Mouse (Mus musculus) testis, postnatal 14 days (tissue): ENCODE measurements around the gene Dcaf17.
A peak's percentile ranks its signal among the peaks of the same experiment; 100 is the strongest.

Source experiments
- DNase-seq: peaks from one replicate; pipeline ENCODE4 v3.0.0; 2021; ENCODE audit warnings: low spot score

The Dcaf17 gene

DNA sequence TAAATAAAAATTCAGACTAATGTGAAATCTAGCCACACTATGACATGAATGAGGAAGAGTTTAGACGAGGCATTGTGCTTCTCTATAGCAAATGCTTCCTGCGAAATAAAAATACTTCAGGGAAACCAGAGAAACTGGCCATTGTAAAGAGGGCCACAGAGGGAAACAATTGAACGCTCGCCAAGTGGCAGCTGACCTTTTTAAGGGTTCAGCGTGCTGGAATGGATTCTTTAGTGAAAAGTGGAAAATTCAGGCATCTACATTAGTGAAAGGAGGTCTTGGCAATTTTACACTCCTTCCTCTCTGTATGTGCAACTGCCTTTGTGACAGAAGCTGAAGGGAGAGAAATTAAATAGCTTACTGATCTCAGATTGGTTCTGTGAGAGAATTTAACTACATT is 66.3 kb downstream of the Dcaf17 start:
- no peak for DNase-seq

DNA sequence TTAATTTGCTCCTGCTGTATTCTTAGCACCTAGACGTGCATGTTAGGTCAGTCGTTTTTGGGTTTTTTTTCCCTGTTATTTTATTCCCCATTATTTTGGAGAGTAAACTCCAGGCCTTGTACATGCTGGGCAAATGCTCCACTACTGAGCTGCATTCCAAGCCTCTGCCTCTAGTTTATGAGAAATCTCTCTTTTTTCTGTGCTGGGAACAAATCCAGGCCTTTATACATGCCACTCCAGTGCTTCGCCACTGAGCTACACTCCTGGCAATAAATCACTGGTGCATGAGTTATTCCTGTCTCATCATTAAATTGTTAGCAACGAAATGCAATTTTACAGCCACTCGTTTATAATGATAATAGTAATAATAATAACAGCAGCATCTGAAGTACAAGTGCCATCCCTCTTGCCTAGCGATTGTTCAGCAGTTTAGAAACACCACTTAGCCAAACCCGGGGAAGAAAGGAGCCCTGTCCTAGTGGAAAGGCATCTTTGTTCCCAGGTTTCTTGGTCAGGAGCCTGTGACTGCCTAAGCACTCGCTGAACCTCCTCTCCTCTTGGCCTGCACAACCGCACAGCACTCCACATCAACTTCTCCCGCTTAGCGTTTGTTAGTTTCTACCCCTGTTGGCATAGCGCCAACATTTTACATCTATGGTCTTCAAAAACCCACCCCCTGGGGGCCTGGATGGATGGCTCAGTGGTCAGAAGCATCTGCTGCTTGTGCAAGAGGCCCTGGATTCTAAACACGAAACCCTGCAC is 67.3 kb downstream of the Dcaf17 start:
- DNase-seq: no peak

DNA sequence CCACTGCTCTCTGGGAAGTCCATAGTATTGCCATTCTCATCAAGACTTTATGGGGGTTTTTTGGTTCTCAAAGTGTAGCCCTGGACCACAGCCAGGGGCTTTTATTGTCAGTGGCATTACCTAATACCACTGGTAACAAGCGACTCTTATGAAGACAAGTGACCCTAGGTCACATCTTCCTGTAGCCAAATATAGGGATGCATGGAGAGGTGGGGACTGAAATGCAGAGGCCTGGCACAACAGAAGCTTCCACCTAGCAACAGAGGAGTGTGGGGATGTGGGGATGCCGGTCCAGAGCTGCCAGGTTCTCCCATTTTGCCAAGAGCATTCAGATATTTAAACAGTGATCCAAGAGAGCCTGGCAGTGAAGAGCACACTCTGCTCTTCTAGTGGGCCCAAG is 68.5 kb downstream of the Dcaf17 start:
- no peak for DNase-seq

DNA sequence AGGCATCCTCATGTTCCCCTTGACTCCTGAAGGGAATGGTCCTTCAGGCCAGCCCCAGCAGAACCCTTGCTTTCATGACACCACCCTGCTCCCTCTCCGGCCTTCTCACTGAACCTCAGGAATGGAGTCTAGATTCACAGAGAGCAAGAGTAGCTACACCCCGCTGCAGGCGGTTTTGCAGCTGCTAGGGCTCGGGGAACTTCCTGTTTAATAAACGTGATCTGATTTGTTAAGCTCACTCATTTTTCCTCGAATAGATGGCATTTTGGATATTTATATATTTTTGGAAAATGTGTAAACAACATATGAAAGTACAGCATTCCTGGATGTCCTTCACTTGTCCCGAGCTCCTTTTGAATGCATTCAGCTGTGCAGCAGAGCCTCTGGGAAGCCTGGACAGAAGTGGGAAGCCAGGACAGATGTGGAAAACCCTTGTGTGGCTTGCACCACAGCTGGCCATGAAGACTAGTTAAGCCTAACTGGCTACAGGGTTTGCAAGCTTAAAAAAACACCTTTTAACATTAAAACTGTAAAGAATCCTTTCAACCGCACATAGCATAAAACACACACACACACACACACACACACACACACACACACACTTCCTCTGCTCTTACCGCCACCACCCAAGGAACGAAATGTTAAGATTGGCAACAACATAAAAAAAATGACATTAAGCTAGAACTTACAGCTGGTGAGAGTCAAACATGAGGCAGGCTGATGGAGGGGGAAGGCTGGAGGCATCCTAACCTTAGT is 72.8 kb downstream of the Dcaf17 start:
- no peak for DNase-seq

DNA sequence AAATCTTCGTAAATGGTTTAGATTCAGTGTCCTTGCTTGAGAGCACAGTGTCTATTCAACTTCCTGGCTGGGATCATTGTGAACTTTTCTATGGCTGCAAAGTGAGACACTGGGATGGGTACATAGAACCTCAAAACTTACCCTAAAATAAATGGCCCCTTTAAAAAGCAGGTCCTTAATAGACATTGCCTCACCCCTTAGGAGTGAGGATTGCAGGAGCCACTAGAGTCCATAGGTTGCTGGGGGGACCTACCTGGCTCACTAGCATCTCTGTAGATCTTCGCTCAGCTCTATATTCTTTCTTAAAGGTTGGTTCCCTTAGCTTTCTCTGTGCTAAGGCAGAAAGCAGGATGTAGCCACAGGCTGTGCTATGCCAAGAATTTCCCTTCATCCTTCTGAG is 75.2 kb downstream of the Dcaf17 start:
- no peak for DNase-seq

DNA sequence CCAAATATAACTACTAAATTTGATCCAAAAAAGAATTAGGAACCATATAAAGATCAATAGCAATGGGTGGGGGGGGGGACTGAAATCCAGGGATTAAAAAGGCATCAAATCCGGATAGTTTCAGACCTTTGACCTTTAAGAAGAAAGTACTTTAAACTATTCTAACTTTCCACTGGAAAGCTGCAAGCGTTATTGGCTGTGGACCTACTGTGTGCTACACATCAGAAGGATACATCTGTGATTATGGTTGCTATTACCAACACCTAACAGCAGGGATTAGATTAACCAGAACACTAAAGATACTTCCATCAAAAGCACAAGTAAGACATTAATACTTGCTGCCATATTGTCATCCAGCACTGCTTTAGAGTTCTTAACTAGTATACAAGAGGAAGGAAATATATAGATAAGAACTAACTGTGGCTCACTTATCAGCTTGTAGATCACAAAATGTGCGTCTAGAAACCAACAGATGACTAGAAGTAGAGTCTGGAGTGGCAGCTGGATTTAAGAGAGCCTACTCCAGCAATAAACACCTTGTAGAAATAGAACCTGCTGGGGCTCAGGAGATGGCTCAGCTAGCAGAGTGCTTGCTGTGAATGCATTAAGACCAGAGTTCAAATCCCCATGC is 76.9 kb downstream of the Dcaf17 start:
- no peak for DNase-seq

DNA sequence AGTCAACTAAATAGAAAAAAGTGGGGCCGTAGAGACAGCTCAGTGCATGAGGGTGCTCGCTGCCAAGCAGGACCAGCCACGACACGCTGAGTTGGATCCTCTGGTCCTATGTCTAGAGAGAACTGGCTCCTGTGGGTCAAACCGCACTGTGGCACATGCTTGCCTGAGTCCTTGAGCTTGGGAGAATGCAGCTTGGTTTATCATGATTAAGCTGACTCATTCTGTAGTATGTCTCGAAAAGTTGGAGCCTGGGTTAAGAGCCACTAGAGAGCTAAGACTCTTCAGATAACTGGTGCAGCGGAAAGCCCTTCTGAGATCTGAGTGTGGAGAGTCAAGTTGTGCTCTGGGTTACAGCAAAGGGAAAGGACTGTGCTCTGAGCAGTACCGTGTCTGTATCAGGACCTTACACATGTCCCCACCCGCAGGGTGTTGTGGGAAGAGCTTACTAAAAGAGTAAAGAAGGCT is 78.9 kb downstream of the Dcaf17 start:
- DNase-seq: no peak

DNA sequence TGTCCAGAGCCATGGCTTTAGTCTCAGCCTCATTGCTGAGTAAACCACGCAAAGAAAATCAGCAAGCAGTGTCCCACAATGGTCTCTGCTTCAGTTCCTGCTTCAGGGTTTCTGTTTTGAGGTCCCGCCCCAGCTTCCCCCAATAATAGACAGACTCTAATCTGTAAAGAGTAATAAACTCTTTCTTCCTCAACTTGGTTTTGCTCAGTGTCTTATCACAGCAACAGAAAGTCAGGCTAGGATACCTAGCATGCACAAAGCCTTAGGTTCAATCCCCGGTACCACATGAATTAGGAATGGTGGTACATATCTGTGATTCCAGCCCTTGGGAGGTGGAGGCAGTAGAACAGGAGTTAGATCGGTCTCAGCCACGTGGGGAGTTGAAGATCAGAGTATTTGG is 79.7 kb downstream of the Dcaf17 start:
- no peak for DNase-seq

DNA sequence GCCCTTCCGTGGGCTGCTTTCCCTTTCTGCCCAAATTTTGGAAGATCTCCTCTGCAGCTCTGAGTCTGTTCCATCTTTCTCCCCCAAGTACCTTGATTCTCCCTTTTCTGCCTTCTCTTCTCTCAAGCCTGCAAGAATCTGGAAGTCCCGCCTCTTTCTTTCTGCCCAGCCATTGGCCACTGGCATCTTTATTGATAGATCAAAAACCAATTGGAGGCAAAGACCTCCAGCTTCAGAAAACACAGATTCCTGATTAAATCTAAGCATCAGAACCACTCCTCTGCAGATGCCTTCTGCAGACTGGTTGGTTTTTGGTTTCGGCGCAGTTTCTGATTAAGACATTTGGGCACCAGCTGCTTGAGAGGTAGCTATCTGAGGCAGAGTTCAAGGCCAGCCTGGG is 85.5 kb downstream of the Dcaf17 start:
- DNase-seq: no peak

DNA sequence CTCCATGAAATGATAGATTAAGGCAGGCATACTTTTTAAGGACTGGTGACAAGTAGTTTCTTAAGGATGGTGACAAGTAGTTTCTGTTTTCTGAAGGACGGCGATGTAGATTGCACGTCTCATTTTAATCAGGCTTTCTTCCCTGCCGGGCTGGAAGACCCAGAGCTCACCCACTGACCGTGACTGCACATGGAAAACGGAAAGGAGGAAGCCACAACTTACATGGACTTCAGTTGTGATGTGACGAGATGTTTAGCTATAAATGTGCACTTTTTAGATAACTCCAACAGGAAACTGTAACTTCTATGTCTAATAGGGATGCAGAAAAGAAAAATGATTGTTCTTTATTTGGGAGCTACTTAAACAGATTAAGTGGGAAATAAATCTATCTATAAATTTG is 87.3 kb downstream of the Dcaf17 start:
- no peak for DNase-seq

DNA sequence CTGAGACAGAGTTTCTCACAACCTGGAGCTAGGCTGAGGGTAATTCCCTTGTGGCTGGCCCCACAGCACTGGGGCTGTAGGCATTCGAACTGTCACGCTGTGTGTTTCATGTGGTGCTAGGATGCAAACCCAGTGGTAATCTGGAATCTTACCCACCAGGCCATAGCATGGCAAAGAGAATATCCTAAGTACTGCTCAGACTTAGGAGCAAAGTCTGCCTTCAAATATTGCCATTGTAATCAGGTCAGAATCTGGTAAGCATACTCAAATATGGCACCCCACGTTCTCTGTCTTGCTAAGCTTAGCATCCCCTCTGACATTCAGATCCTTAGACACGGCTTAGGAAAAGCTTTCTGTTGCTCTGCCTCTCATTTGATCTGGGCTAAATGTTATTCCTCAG is 90.7 kb downstream of the Dcaf17 start:
- DNase-seq: no peak

DNA sequence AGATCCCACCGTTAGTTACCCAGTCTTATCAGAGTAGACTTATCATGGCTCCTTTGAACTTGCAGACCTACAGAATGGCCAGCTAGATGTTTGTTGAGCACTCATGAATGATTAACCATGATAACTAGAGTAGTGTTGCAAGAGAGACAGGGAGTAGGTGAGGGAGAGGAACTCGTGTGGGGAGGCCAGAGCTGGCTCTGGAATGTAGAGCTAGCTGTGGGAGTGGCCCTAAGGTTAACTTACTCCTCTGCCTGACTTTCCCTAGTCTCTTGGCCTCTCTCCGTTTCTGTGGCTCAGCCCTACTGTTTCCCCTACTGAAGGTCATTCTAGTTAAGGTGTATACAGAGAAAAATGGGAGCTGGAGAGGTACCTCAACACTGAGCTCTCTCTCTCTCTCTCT is 91.1 kb downstream of the Dcaf17 start:
- no peak for DNase-seq

DNA sequence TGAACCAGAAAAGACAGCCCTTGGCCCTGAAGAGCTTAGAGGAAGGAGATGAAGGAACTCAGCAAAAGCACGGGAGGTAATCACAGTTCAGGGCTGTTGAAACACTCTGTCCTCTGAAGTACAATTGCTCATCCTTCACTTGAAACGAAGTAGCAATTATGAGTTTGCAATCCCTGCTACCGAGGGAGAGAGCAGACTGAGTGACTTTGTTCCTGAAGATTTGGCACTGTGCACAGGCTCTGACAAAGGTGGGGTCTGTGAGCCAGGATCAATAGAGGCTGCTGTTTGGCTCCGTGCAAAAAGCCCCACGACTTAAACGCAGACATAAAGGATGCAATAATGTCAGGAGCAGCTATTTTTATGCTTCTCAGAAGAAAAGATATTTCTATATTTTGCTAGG is 92.7 kb downstream of the Dcaf17 start:
- peak; percentile 57 for DNase-seq
